Mouse (Mus musculus): Measurements from ENCODE around the gene Htr3b. TPM values are rescaled to one million over a fixed set of nuclear protein-coding genes. Genes with fewer than 3 reads are reported as not detected.

Htr3b gene
- polyA plus RNA-seq, 1 experiment, result not detected

DNA sequence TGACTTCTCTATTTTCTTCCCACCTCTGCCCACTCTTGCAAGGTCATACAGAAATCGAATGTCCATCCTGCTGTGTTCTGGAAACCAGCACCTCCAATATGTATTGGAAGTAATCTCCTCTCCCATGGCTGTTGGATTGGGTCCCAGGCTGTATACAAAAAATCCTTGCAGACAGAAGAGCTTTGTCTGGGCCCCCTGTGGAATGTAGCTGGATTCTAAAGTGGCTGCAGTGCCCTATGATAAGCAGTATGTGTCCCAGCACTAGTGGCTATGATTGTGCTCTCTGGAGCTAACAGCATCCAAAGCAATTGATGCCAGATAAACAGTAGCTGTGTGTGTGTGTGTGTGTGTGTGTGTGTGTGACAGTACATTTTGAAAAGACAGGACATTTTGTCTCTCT, 22.4 kb downstream of the Htr3b start:
- TF ChIP-seq GATA1 (IDR thresholded peaks at IDR 0.05; ENCODE audit: borderline replicate concordance, low read length), result no peak
- no peak for TF ChIP-seq FLI1 (IDR thresholded peaks at IDR 0.05; ENCODE audit: low read length)
- H3K4me3 ChIP-seq (replicated peaks), result no peak overlapping the region
- no peaks in the 10 kb centered on the region for H3K9me3 ChIP-seq
- H3K36me3 ChIP-seq (replicated peaks; ENCODE audit: low read length), result no peaks in the 10 kb centered on the region
- peaks cover 12% of the 10 kb centered on the region for H3K27me3 ChIP-seq (replicated peaks)
- no peaks in the 10 kb centered on the region for H3K4me1 ChIP-seq

DNA sequence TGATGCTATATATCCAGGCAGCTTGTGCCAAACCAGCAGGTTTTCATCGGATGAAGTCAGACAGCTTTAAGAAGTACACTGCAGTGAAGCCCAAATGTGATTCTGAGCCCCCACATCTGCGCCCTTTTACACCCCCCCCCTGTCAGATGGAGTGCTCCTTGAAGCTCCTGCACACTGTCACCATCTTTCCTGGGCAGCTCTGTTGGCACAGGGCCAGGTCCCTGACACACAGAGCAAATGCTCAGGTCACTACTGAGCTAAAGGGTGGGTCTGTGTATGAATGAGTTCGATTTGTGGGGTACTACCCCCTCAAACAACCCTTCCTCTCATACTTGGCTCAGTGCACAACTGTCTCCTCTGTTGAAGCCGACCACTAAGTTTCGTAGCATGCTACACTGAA, 35.4 kb downstream of the Htr3b start:
- no peaks in the 10 kb centered on the region for H3K9me3 ChIP-seq
- H3K4me1 ChIP-seq, result no peaks in the 10 kb centered on the region
- H3K36me3 ChIP-seq (replicated peaks; ENCODE audit: low read length), result no peaks in the 10 kb centered on the region
- peaks cover 36% of the 10 kb centered on the region for H3K27me3 ChIP-seq (replicated peaks)
- TF ChIP-seq GATA1 (IDR thresholded peaks at IDR 0.05; ENCODE audit: borderline replicate concordance, low read length) (no peak), FLI1 (IDR thresholded peaks at IDR 0.05; ENCODE audit: low read length) (no peak)
- no peak overlapping the region for H3K4me3 ChIP-seq (replicated peaks)

DNA sequence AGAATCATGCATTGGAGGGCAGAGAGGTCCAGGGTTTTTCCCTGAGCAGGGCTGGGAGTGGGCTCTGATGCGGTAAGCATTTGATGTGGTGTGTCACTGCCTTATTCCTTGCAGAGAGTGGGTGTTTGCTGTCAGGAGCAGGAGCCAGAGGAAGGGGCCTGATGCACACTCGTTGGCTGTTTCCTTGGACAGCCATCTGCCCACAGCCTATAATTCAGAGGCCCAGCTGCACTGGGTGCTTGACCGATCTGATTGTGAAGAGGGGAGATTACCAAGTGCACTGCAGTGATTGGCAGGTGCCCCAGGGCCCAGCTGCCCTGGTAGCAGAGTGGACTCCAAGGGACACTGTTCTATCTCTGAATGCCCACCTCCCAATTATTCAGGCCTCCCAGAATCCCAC, 36.0 kb downstream of the Htr3b start:
- no peaks in the 10 kb centered on the region for H3K9me3 ChIP-seq

DNA sequence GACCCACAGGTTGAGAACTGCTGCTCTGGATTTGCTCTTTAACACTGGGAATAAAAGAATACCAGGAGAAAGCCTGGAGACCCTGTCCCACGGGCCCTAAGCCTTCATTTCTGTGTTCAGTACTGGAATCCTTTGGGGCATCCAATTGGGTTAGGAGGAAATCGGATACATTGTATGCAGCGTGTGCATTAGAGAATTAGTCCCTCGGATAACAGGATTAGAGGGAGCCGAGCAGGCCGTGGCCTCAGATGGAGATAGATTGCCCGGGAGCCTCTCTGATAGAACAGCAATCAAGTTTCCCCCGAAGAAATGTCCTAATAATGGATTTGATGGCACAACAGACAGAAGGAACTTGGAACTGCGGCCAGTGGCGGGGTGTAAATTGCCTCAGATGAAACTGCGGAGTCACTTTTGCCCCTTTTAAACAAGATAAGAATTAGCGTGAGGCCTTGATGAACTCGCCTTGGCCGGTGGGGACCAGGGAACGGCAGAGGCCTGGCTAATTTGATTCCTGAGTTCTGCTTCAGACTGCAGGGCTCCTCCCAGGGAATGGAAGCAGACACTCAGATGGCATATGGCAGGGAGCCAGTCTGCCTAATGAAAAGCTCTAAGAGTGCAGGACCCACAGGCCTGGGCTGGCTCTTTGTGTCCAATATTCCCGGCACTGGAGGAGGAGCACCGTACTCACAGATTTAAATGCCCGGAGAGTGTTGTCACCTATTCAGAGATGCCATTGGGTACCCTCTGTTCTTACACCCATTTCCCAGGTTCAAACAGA, 48.6 kb downstream of the Htr3b start:
- H3K4me1 ChIP-seq, result no peaks in the 10 kb centered on the region
- TF ChIP-seq FLI1 (IDR thresholded peaks at IDR 0.05; ENCODE audit: low read length) (no peak), GATA1 (IDR thresholded peaks at IDR 0.05; ENCODE audit: borderline replicate concordance, low read length) (no peak)
- no peaks in the 10 kb centered on the region for H3K36me3 ChIP-seq (replicated peaks; ENCODE audit: low read length)
- no peak overlapping the region for H3K4me3 ChIP-seq (replicated peaks)
- no peaks in the 10 kb centered on the region for H3K9me3 ChIP-seq
- H3K27me3 ChIP-seq (replicated peaks), result peaks cover 12% of the 10 kb centered on the region

More for the DNA sequence above, 36.0 kb downstream of the Htr3b start:
- no peak for TF ChIP-seq GATA1 (IDR thresholded peaks at IDR 0.05; ENCODE audit: borderline replicate concordance, low read length)
- no peak for TF ChIP-seq FLI1 (IDR thresholded peaks at IDR 0.05; ENCODE audit: low read length)
- no peaks in the 10 kb centered on the region for H3K4me1 ChIP-seq
- peaks cover 36% of the 10 kb centered on the region for H3K27me3 ChIP-seq (replicated peaks)
- no peak overlapping the region for H3K4me3 ChIP-seq (replicated peaks)
- H3K36me3 ChIP-seq (replicated peaks; ENCODE audit: low read length), result no peaks in the 10 kb centered on the region

DNA sequence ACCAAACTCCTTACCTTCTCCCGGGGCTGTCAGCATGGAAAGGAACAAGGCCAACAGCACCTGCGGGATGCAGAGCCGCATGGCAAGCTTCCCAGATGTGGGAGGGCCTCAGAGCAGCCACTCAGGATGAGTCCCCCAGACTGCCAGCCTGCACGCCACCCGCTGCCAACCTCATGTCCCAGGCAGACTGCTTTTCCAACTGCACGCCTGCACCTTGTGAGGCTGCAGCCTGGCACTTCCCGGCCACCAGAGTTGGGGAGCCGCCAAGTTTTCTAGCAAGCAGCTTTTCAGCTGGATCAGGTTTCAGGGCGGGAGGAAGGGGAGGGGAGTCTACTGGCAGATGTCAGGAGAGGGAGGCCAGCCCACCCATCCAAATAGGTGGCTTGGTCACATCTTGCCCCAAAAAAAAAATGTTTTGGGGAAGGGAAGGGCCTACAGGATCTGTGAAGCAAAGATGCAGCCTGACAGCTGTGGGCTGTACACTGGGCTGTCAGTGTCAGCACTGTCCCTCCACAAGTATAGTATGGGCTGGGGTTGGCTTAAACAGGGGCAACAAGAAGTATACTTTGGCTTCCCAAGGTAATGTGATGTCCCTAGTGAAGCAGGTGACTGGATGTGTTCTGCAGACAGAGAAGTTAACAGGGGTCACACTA, 53.8 kb downstream of the Htr3b start, which contains the start of gene Htr3a:
Gene Htr3a, minus strand, starts transcription at position 215 of the 653 bp plus-strand sequence.
- no peak within 1 kb of the TSS for H3K4me3 ChIP-seq (replicated peaks)
- 0 out of 2 replicates have a peak, but pooled peaks cover 5% of the 10 kb centered on the region for H3K9me3 ChIP-seq
- TF ChIP-seq GATA1 (IDR thresholded peaks at IDR 0.05; ENCODE audit: borderline replicate concordance, low read length) (no peak), FLI1 (IDR thresholded peaks at IDR 0.05; ENCODE audit: low read length) (no peak)
- H3K36me3 ChIP-seq (replicated peaks; ENCODE audit: low read length), result no peaks in the 10 kb centered on the region
- peaks cover 34% of the 10 kb centered on the region for H3K27me3 ChIP-seq (replicated peaks)
- no peaks in the 10 kb centered on the region; the same call in 1 of the 2 replicates for H3K4me1 ChIP-seq

DNA sequence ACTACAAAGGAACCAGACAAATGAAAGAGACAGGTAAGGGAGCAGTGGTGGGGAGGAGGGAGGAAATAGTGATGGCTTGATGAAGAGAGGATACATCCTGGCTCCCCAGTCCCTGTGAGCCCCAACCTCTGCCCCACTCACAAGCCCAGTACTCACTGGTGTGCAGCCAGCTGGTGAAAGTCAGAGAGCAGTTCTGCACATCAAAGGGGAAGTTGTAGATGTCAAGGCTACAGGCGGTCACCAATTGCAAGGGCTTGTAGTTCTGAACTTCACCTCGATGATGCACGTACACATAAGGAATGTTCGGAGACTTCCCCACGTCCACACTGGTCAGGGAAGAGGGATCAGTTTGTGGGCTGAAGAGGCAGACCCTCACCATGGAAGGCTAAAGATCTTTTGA, 60.4 kb downstream of the Htr3b start:
- peaks cover 16% of the 10 kb centered on the region for H3K27me3 ChIP-seq (replicated peaks)
- TF ChIP-seq FLI1 (IDR thresholded peaks at IDR 0.05; ENCODE audit: low read length) (no peak), GATA1 (IDR thresholded peaks at IDR 0.05; ENCODE audit: borderline replicate concordance, low read length) (no peak)
- H3K9me3 ChIP-seq, result 0 out of 2 replicates have a peak, but pooled peaks cover 4% of the 10 kb centered on the region
- no peaks in the 10 kb centered on the region for H3K36me3 ChIP-seq (replicated peaks; ENCODE audit: low read length)
- no peak overlapping the region for H3K4me3 ChIP-seq (replicated peaks)
- no peaks in the 10 kb centered on the region; the same call in 1 of the 2 replicates for H3K4me1 ChIP-seq

DNA sequence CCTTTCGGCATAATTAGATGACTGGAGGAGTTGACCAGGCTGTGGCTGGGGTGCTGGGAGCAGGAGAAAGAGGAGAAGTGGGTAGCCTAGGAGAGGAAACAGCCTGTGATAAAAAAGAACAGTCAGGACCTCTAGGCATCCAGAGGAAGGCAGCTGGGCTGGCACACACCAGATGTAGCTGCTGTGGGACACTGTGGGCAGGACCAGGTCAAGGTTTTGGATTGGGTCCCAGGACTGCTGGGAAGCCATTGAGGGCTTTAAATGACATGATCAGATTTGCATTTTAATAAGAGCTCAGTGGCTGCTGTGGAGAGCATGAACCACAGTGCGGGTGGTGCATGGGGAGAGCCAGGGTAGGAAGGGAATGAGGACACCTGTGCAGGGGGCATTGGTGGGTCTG, 61.0 kb downstream of the Htr3b start:
- no peaks in the 10 kb centered on the region; the same call in 1 of the 2 replicates for H3K4me1 ChIP-seq
- H3K27me3 ChIP-seq (replicated peaks), result peaks cover 11% of the 10 kb centered on the region
- TF ChIP-seq FLI1 (IDR thresholded peaks at IDR 0.05; ENCODE audit: low read length) (no peak), GATA1 (IDR thresholded peaks at IDR 0.05; ENCODE audit: borderline replicate concordance, low read length) (no peak)
- no peaks in the 10 kb centered on the region for H3K9me3 ChIP-seq
- H3K36me3 ChIP-seq (replicated peaks; ENCODE audit: low read length), result no peaks in the 10 kb centered on the region
- no peak overlapping the region for H3K4me3 ChIP-seq (replicated peaks)

DNA sequence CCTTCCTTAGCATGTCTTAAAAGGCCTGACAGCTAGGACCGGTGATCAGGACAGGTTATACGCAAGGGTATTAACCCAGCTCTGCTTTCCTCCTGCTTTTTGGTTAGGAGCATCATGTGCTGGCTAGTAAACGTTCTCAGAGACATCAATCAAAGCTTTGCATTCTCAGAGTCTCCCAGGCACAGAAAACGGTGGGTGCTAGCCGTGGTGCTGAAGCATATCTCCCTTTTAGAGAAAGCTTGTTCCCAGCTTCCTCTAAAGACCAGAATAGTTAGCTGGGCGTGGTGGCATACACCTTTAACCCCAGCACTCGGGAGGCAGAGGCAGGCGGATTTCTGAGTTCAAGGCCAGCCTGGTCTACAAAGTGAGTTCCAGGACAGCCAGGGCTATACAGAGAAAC, 66.2 kb downstream of the Htr3b start:
- TF ChIP-seq FLI1 (IDR thresholded peaks at IDR 0.05; ENCODE audit: low read length) (no peak), GATA1 (IDR thresholded peaks at IDR 0.05; ENCODE audit: borderline replicate concordance, low read length) (no peak)
- Histone ChIP-seq H3K4me3 (replicated peaks) (no peak overlapping the region), H3K4me1 (peaks cover 2% of the 10 kb centered on the region; the same call in 1 of the 2 replicates), H3K9me3 (no peaks in the 10 kb centered on the region), H3K27me3 (replicated peaks) (peaks cover 30% of the 10 kb centered on the region), H3K36me3 (replicated peaks; ENCODE audit: low read length) (no peaks in the 10 kb centered on the region)

DNA sequence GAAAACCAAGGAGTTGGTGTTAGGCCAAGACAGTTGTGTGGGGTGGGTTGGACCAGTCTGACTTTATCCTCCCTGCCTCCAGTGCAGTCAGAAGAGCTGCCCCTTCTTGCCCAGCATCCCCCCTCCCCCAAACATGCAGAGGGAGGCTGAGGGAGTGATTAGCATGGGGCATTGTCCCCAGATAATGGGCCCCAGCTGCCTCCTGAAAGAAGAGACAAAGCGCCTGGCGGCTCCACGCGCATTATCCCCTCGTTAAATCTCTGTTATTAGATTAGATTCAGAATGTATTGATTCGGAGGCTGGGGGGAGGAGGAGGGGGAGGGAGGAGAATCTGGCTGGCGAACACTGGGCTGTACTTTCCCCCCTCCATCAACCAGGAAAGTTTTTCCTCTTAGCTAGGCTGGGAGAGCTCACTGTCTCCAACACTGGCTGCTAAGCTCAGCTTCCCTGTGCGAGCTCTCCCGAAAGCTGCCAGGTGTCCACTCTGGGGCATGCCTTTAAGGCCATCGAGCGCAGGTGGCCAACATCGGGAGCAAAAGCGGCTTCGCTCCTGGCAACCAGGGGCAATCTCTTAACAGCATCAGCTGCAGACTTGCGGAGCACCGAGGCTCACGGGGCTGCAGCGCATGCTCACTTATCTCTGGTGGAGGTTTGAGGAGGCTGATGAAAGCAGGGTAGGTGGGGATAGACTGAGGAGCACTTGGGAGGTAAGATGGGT, 68.8 kb downstream of the Htr3b start:
- H3K36me3 ChIP-seq (replicated peaks; ENCODE audit: low read length), result no peaks in the 10 kb centered on the region
- H3K27me3 ChIP-seq (replicated peaks), result peaks cover 43% of the 10 kb centered on the region
- peaks cover 2% of the 10 kb centered on the region; the same call in 1 of the 2 replicates for H3K4me1 ChIP-seq
- TF ChIP-seq GATA1 (IDR thresholded peaks at IDR 0.05; ENCODE audit: borderline replicate concordance, low read length) (no peak), FLI1 (IDR thresholded peaks at IDR 0.05; ENCODE audit: low read length) (no peak)
- no peaks in the 10 kb centered on the region for H3K9me3 ChIP-seq
- H3K4me3 ChIP-seq (replicated peaks), result no peak overlapping the region

Data from megakaryocyte, embryonic 14.5 days (primary cell).